Mouse (Mus musculus) myocyte (in vitro differentiated cells): ENCODE data around the gene Slc25a22. TPM values are rescaled to one million over a fixed set of nuclear protein-coding genes. Genes with fewer than 3 reads are reported as not detected.
"Not testable (repeated sequence)": the region's sequence is repeated elsewhere in the genome, so short reads cannot be mapped to it uniquely, and the experiment has no call there.

Source experiments
- H3K27me3 ChIP-seq: one replicate; pipeline ENCODE4 v1.6.1; 2011; ENCODE audit not compliant: control insufficient read depth, insufficient read depth, insufficient read length
- H3K36me3 ChIP-seq: one replicate; pipeline ENCODE4 v1.6.1; 2011; ENCODE audit not compliant: control insufficient read depth, insufficient read depth
- H3K4me2 ChIP-seq: one replicate; pipeline ENCODE4 v1.6.1; 2011; ENCODE audit warnings: low read depth, control low read depth
- H3K4me3 ChIP-seq: one replicate; pipeline ENCODE4 v1.5.1; 2011; ENCODE audit warnings: mild to moderate bottlenecking, control low read depth, moderate library complexity
- H3K79me2 ChIP-seq: one replicate; pipeline ENCODE4 v1.6.1; 2011; ENCODE audit not compliant: control insufficient read depth, insufficient read depth
- H3ac ChIP-seq: one replicate; pipeline ENCODE4 v1.6.1; 2011; ENCODE audit not compliant: control insufficient read depth, insufficient read length
- CEBPB ChIP-seq: IDR thresholded peaks from 2 replicates; pipeline ENCODE4 v1.6.1; 2011; ENCODE audit warnings: mild to moderate bottlenecking, moderate library complexity; ENCODE audit not compliant: poor library complexity, insufficient read depth, severe bottlenecking
- E2F4 ChIP-seq: IDR thresholded peaks from one replicate; pipeline ENCODE4 v1.6.1; 2011; ENCODE audit warnings: mild to moderate bottlenecking, control low read depth, moderate library complexity; ENCODE audit not compliant: insufficient read depth
- MAX ChIP-seq: IDR thresholded peaks from one replicate; pipeline ENCODE4 v1.6.1; 2011; ENCODE audit warnings: low read depth, mild to moderate bottlenecking, control low read depth
- MYOD1 ChIP-seq, 3 experiments: IDR thresholded peaks; one replicate each; pipeline ENCODE4 v1.6.1; 2011; ENCODE audit warnings: control low read depth in 2 of 3, low read depth in 2 of 3, mild to moderate bottlenecking in 2 of 3, moderate library complexity in 1 of 3; ENCODE audit not compliant: insufficient read length in 2 of 3, control insufficient read depth in 1 of 3
- MYOG ChIP-seq, 3 experiments: IDR thresholded peaks; one replicate each; pipeline ENCODE4 v1.6.1; 2011; ENCODE audit warnings: control low read depth in 2 of 3, low read depth in 2 of 3, mild to moderate bottlenecking in 2 of 3; ENCODE audit not compliant: insufficient read length in 2 of 3, control insufficient read depth in 1 of 3, insufficient read depth in 1 of 3
- POLR2A ChIP-seq: IDR thresholded peaks from one replicate; pipeline ENCODE4 v1.6.1; 2011; ENCODE audit warnings: low read depth, mild to moderate bottlenecking, control low read depth, moderate library complexity; ENCODE audit not compliant: insufficient read length
- POLR2AphosphoS2 ChIP-seq: IDR thresholded peaks from one replicate; pipeline ENCODE4 v1.6.1; 2011; ENCODE audit warnings: low read depth, control low read depth; ENCODE audit not compliant: insufficient read length
- REST ChIP-seq: IDR thresholded peaks from one replicate; pipeline ENCODE4 v1.6.1; 2011; ENCODE audit warnings: mild to moderate bottlenecking, control low read depth, moderate library complexity; ENCODE audit not compliant: insufficient read depth, insufficient read length
- SRF ChIP-seq: IDR thresholded peaks from one replicate; pipeline ENCODE4 v1.6.1; 2011; ENCODE audit warnings: low read depth; ENCODE audit not compliant: control insufficient read depth, insufficient read length
- TCF12 ChIP-seq: IDR thresholded peaks from one replicate; pipeline ENCODE4 v1.6.1; 2011; ENCODE audit warnings: mild to moderate bottlenecking, control low read depth; ENCODE audit not compliant: poor library complexity, insufficient read depth, severe bottlenecking
- TCF3 ChIP-seq: IDR thresholded peaks from one replicate; pipeline ENCODE4 v1.6.1; 2011; ENCODE audit warnings: low read depth, control low read depth; ENCODE audit not compliant: insufficient read length
- USF1 ChIP-seq: IDR thresholded peaks from one replicate; pipeline ENCODE4 v1.6.1; 2011; ENCODE audit warnings: low read depth, mild to moderate bottlenecking, control low read depth, moderate library complexity
- polyA plus RNA-seq: library from polyadenylated mRNA; unstranded; fragments of >200 nt; fragmentation: generic; extraction: Trizol; gene quantifications from one replicate; pipeline ENCODE4 v1.2.1, GENCODE M21; 2012; ENCODE audit warnings: missing spikeins

Gene Slc25a22
- polyA plus RNA-seq, 1 experiment, result 8.8 TPM

DNA sequence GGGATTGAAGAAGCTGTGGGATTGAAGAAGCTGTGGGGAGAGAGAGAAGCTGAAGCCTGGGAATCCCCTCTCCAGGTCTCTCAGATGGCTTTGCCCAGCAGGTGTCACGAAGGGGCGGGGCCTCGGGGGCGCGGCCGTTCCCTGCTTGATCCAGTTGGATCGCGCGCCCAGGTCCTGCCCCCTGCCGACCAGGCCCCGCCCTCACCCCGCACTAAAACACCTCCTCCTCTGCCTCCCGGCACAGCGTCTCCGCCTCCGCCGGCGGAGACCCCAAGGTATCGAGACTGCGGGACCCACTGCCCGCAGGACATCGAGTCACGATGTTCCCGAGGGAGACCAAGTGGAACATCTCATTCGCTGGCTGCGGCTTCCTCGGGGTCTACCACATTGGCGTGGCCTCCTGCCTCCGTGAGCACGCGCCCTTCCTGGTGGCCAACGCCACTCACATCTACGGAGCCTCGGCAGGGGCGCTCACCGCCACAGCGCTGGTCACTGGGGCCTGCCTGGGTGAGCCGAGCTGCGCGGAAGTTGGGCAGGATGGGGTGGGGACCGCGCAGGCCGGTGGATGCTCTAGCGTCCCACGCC is 17.4 kb upstream of the Slc25a22 start, which contains the start of gene Pnpla2:
Gene Pnpla2, plus strand, starts transcription at position 232 of the 585 bp plus-strand sequence.
- TF ChIP-seq MYOG (IDR thresholded peaks at IDR 0.05; ENCODE audit: control insufficient read depth in 1 of 3, insufficient read depth in 1 of 3, insufficient read length in 2 of 3, low read depth in 2 of 3), result peak in 1 of 3 experiments; percentile 12
- peak; percentile 74 for TF ChIP-seq POLR2A
- peak in 2 of 3 experiments; percentile 3 to 5 for TF ChIP-seq MYOD1 (IDR thresholded peaks at IDR 0.05; ENCODE audit: control insufficient read depth in 1 of 3, insufficient read length in 2 of 3, low read depth in 2 of 3)
- TF ChIP-seq POLR2AphosphoS2, result peak; percentile 82
- no peak for TF ChIP-seq E2F4
- Histone ChIP-seq H3K4me2 (peak within 1 kb of the TSS; percentile 71), H3K27me3 (no peaks in the 10 kb centered on the region), H3K4me3 (peak within 1 kb of the TSS; percentile 67), H3K36me3 (peaks cover 9% of the 10 kb centered on the region), H3ac (peak within 1 kb of the TSS; percentile 27), H3K79me2 (no peaks in the 10 kb centered on the region)

DNA sequence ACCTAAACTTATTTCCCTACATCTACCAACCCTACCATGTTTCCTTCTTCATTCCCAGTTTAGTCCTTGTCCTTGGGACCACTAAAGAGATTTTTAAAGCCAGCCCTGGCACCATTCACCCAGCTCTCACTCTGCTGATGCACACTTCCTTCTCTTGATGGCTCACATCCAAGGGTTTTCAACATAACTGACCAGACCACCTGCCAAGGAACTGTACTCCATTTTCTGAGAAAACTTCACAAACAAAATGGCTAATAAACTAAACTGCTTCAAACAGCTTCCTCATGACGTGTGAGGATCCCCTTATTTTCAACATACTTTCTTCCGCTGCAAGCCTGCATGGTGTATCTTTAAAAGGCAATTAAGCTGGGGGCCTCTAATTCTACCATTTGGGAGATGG is 15.9 kb upstream of the Slc25a22 start:
- peaks cover 7% of the 10 kb centered on the region for H3K79me2 ChIP-seq
- TF ChIP-seq CEBPB, result no peak
- no peak for TF ChIP-seq TCF12
- TF ChIP-seq MYOG (IDR thresholded peaks at IDR 0.05; ENCODE audit: control insufficient read depth in 1 of 3, insufficient read depth in 1 of 3, insufficient read length in 2 of 3, low read depth in 2 of 3), result no peak
- TF ChIP-seq SRF, result no peak
- TF ChIP-seq USF1, result no peak
- no peak for TF ChIP-seq E2F4
- TF ChIP-seq REST, result no peak
- no peak for TF ChIP-seq MYOD1 (IDR thresholded peaks at IDR 0.05; ENCODE audit: control insufficient read depth in 1 of 3, insufficient read length in 2 of 3, low read depth in 2 of 3)
- TF ChIP-seq POLR2AphosphoS2, result no peak
- no peak for TF ChIP-seq MAX
- no peak for TF ChIP-seq POLR2A
- H3K27me3 ChIP-seq, result no peaks in the 10 kb centered on the region
- H3K36me3 ChIP-seq, result peaks cover 17% of the 10 kb centered on the region
- H3K4me3 ChIP-seq, result no peak overlapping the region
- no peak overlapping the region for H3ac ChIP-seq
- no peak overlapping the region for H3K4me2 ChIP-seq

DNA sequence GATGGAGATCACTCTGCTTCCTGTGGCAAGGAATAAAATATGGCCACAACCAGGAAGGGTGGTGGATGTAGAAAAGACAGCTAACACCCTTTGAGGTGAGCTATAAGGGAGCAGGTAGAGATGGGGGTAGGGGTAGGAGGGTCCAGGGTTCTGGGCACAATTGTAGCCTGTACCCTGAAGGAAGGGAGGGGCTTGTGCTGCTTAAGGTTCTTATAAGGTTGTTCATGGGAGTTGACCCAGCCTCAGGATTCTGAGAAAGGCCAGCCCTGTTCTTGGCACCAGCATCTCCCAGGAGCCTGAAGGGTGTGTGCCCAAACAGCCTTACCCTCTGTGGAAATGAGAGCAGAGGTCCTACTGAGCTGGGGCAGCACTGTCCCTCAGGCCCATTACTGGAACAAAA is 14.2 kb upstream of the Slc25a22 start:
- no peak for TF ChIP-seq SRF
- no peak for TF ChIP-seq REST
- no peak for TF ChIP-seq TCF3
- peak; percentile 82 for TF ChIP-seq POLR2AphosphoS2
- TF ChIP-seq MYOD1 (IDR thresholded peaks at IDR 0.05; ENCODE audit: control insufficient read depth in 1 of 3, insufficient read length in 2 of 3, low read depth in 2 of 3), result no peak
- TF ChIP-seq TCF12, result no peak
- TF ChIP-seq E2F4, result no peak
- no peak for TF ChIP-seq MAX
- TF ChIP-seq MYOG (IDR thresholded peaks at IDR 0.05; ENCODE audit: control insufficient read depth in 1 of 3, insufficient read depth in 1 of 3, insufficient read length in 2 of 3, low read depth in 2 of 3), result no peak
- no peak for TF ChIP-seq CEBPB
- TF ChIP-seq USF1, result no peak
- TF ChIP-seq POLR2A, result peak; percentile 24
- Histone ChIP-seq H3K27me3 (no peaks in the 10 kb centered on the region), H3ac (no peak overlapping the region), H3K4me2 (no peak overlapping the region), H3K4me3 (no peak overlapping the region), H3K79me2 (peaks cover 19% of the 10 kb centered on the region), H3K36me3 (peaks cover 20% of the 10 kb centered on the region)

DNA sequence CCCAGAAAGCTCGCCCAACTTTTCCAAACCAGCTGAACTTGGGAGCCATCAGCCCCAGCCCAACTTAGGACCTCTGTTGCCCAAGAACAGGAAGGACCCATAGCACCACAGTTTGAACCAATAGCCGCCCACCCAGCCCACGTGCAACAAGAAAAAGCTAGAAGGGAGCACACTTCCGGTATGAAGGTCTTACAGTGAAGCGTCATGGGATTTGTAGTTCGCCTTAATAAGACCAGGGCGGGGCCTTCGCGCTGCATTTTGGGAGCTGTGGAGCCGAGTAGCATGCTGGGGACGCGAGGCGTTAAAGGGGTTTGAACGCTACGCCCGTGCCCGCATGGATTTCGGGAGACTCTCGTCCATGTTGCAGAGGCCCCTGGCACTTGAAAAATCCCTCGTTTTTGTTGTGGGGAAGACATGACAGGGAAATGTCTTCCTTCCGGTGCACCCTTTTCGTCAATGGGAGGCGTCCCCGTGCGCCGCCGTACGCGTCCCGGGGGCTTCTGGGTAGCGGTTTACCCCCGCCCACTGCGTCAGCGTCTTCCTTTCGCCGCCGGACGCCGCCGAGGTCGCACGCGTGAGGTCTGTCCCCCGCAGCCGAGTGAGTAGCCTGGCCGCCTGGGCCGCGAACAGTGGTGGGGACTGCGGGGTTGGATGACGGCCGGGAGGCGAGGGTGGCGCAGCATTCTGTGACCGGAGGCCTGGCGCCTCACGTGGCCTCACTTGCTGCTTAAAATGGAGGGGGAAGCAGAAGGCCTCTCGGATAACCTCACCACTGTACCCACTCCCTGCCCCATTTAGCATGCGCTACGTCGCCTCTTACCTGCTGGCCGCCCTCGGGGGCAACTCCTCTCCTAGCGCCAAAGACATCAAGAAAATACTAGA is 9.7 kb upstream of the Slc25a22 start, which contains the start of gene Rplp2:
Gene Rplp2, plus strand, starts transcription at position 261 of the 882 bp plus-strand sequence.
- H3ac ChIP-seq, result peak within 1 kb of the TSS; percentile 96
- no peaks in the 10 kb centered on the region for H3K27me3 ChIP-seq
- TF ChIP-seq USF1 (peak; percentile 80), TCF3 (no peak), TCF12 (no peak), POLR2AphosphoS2 (peak; percentile 96), MYOG (IDR thresholded peaks at IDR 0.05; ENCODE audit: control insufficient read depth in 1 of 3, insufficient read depth in 1 of 3, insufficient read length in 2 of 3, low read depth in 2 of 3) (no peak), POLR2A (peak; percentile 99), E2F4 (no peak), CEBPB (0 out of 2 replicates have a peak, but pooled peaks have one; percentile 5), REST (peak; percentile 40), MAX (peak; percentile 63), MYOD1 (IDR thresholded peaks at IDR 0.05; ENCODE audit: control insufficient read depth in 1 of 3, insufficient read length in 2 of 3, low read depth in 2 of 3) (no peak), SRF (peak; percentile 7)
- H3K36me3 ChIP-seq, result peaks cover 20% of the 10 kb centered on the region
- H3K4me2 ChIP-seq, result peak within 1 kb of the TSS; percentile 98
- H3K79me2 ChIP-seq, result peaks cover 19% of the 10 kb centered on the region
- H3K4me3 ChIP-seq, result peak within 1 kb of the TSS; percentile 95

DNA sequence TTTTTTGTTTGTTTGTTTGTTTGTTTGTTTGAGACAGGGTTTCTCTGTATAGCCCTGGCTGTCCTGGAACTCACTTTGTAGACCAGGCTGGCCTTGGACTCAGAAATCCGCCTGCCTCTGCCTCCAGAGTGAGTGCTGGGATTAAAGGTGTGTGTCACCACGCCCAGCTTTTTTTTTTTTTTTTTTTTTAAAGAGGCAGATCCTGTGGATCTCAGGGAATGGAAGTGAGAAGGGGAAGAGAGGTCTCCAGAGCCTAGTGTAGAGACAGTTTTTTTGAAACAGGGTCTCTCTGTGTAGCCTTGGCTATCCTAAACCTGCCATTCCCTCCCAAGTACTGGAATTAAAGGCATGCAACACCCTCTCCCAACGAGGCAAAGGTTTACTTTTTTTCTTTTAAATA is 8.7 kb upstream of the Slc25a22 start:
- not testable (repeated sequence) for H3ac ChIP-seq, H3K27me3 ChIP-seq
- Histone ChIP-seq H3K4me3 (peak overlapping the region; percentile 95), H3K79me2 (peaks cover 19% of the 10 kb centered on the region), H3K4me2 (peak overlapping the region; percentile 69), H3K36me3 (peaks cover 14% of the 10 kb centered on the region)
